14 mouse cellular contexts compared by ENCODE assay signal in the genomic region with DNA sequence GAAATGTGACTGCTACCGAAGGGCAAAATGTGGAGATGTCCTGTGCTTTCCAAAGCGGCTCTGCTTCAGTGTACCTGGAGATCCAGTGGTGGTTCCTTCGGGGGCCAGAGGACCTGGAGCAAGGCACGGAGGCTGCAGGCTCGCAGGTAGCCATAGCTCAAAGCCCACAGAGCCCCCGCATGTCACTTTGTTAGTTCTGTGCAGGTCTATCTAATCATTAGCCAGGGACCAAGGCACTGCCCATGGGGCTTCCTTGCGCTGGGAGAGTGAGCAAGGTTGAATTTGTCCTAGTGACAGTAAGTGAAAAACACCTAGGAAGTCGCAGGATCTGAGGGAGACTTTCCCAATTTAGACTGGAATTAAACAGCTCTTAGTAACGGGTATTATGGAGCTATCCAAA. TPM values are rescaled to one million over a fixed set of nuclear protein-coding genes. Genes with fewer than 3 reads are reported as not detected.
DNase-seq lines count a peak whose midpoint lies in the region; ATAC-seq lines count a peak whose summit lies in the region.
"Had no signal": no experiment of that assay in that cellular context is flagged by ENCODE, and none has a peak within 500 bp of the region (broad histone marks: within the 10 kb centered on the region; RNA-seq: fewer than 3 reads in every experiment).

No protein-coding gene starts in this region.

- 27% methylated on average over 9 of the region's 9 CpGs for WGBS in midbrain, embryonic 15.5 days

- peak overlapping the region; percentile 67 for H3K4me2 ChIP-seq in midbrain, embryonic 15.5 days

- peaks cover 12% of the 10 kb centered on the region for H3K4me1 ChIP-seq in midbrain, embryonic 15.5 days

- H3K27ac ChIP-seq in midbrain, embryonic 15.5 days, result no peak overlapping the region
- H3K27ac ChIP-seq: intestine, embryonic 15.5 days had no signal

- H3K9me3 ChIP-seq in midbrain, embryonic 15.5 days, result no peaks in the 10 kb centered on the region
- H3K9me3 ChIP-seq: G1E; intestine, embryonic 15.5 days had no signal

- no peak for ATAC-seq in midbrain, embryonic 15.5 days (replicated peaks)
- ATAC-seq: liver, postnatal 0 days had no signal

- H3K27me3 ChIP-seq in midbrain, embryonic 15.5 days (replicated peaks), result no peaks in the 10 kb centered on the region

- H3K4me3 ChIP-seq in midbrain, embryonic 15.5 days, result peak overlapping the region; percentile 62

- H3K9ac ChIP-seq in midbrain, embryonic 15.5 days, result peak overlapping the region; percentile 79; the same call in 1 of the 2 replicates
- H3K9ac ChIP-seq: intestine, embryonic 15.5 days; liver, postnatal 0 days had no signal

- no peaks in the 10 kb centered on the region for H3K36me3 ChIP-seq in midbrain, embryonic 15.5 days (replicated peaks)
- H3K36me3 ChIP-seq: G1E; intestine, embryonic 15.5 days had no signal

- DNase-seq in embryo, embryonic 10.5 days (ENCODE audit: low spot score), result peak; percentile 12
- DNase-seq in embryo, embryonic 10 days (ENCODE audit: low spot score), result no peak
- peak; percentile 6 for DNase-seq in right cerebral cortex, postnatal 4 days
- no peak for DNase-seq in right cerebral cortex, postnatal 14 days
- DNase-seq in thymus, postnatal 0 days (ENCODE audit: low spot score), result no peak
- no peak for DNase-seq in adrenal gland, postnatal 14 days
- DNase-seq in T-cell, adult 2 months (ENCODE audit: low spot score), result no peak
- DNase-seq: heart, adult 11 months; liver, postnatal 0 days; thymus, postnatal 36 days had no signal

RNA-seq across cellular contexts. Expression of a gene that starts 2.4 kb away (rescaled TPM):
- 64.5 and 69.0 TPM in 2 replicates for polyA plus RNA-seq in midbrain, embryonic 15.5 days (2015; fragmentation: Nextera tagmentation; extraction: Ambion mirVana)
- 0.33 and 0.51 TPM in 2 replicates for polyA plus RNA-seq in thymus, postnatal 0 days (2015; fragmentation: Nextera tagmentation; extraction: Ambion mirVana)
- 0.30 TPM in 1 of 2 replicates, not detected in the other for total RNA-seq in adrenal gland, postnatal 14 days (2021)
- polyA plus RNA-seq: G1E; liver, postnatal 0 days; small intestine, adult 2 months had no signal

Comparison
In these comparisons a context has a peak if more than half of its experiments do, and no peak if none do; other contexts are left out.
1. DNase-seq: peak in embryo, embryonic 10.5 days (single experiment) and right cerebral cortex, postnatal 4 days (single experiment); none in embryo, embryonic 10 days (single experiment), right cerebral cortex, postnatal 14 days (single experiment), thymus, postnatal 0 days (single experiment), adrenal gland, postnatal 14 days (single experiment) and T-cell, adult 2 months (single experiment).
2. RNA of a gene that starts 2.4 kb away (polyA plus RNA-seq): 64.5 to 69.0 TPM in midbrain, embryonic 15.5 days; 0.33 to 0.51 TPM in thymus, postnatal 0 days; every median in the first group is over 10 times any median in the second.